Mouse (Mus musculus) G1E (cell line): ENCODE measurements around the gene Tmprss5.

Source experiments
- CTCF ChIP-seq: IDR thresholded peaks from 2 replicates; pipeline ENCODE4 v1.5.1; 2012; ENCODE audit warnings: low read depth, low read length, inconsistent platforms, mixed read lengths
- GATA1 ChIP-seq: IDR thresholded peaks from 2 replicates; pipeline ENCODE4 v1.6.1; 2012; ENCODE audit warnings: borderline replicate concordance, low read length, inconsistent platforms, mixed read lengths
- GATA2 ChIP-seq: IDR thresholded peaks from 2 replicates; pipeline ENCODE4 v1.6.1; 2012; ENCODE audit warnings: low read depth, low read length, inconsistent platforms, borderline replicate concordance
- POLR2AphosphoS5 ChIP-seq: IDR thresholded peaks from 2 replicates; pipeline ENCODE4 v1.6.1; 2012; ENCODE audit warnings: low read depth, low read length, inconsistent platforms; ENCODE audit not compliant: insufficient replicate concordance
- TAL1 ChIP-seq: conservative IDR thresholded peaks from 2 replicates; pipeline ENCODE4 v1.6.1; 2012; ENCODE audit warnings: low read depth, low read length, inconsistent platforms, mixed read lengths

- TF ChIP-seq CTCF (no peak), GATA1 (no peak), POLR2AphosphoS5 (no peak), GATA2 (no peak), TAL1 (no peak)
Observed at GRCm38 (mm10) chr9:49087317-49087716, 6.3 kb downstream of the Tmprss5 start.
